Mouse (Mus musculus): ENCODE data around the gene P2rx7. TPM values are rescaled to one million over a fixed set of nuclear protein-coding genes. Genes with fewer than 3 reads are reported as not detected.
A peak's percentile ranks its signal among the peaks of the same experiment; 100 is the strongest.

Gene P2rx7
- polyA plus RNA-seq, 1 experiment from 2014 or later = 0.31 TPM

DNA sequence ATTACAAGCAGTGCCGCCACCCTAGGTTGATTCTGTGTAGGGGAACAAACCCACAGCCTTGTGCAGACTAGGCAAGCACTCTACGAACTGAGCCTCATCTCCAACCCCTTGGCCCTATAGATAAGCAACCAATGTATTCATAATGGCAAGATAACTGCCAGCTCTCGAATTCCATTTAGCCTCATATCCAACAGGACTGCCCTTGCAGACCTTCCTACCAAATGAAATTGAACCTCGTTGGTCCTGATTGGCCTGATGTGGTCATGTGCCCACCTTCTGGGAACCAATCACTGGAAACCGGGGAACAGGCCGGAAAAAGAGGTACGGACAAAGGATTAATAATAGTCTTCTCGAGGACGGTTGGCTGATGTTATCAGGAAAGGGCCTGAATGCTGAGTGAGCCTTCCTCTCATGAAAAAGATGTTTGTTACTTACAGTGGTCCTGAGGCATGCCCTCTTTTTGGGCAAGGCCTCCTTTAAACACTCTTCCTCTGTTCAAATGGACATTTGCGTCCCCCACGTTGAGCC lies 18.7 kb upstream of the P2rx7 start:
- WGBS = 90% methylated on average over 11 of the region's 11 CpGs

DNA sequence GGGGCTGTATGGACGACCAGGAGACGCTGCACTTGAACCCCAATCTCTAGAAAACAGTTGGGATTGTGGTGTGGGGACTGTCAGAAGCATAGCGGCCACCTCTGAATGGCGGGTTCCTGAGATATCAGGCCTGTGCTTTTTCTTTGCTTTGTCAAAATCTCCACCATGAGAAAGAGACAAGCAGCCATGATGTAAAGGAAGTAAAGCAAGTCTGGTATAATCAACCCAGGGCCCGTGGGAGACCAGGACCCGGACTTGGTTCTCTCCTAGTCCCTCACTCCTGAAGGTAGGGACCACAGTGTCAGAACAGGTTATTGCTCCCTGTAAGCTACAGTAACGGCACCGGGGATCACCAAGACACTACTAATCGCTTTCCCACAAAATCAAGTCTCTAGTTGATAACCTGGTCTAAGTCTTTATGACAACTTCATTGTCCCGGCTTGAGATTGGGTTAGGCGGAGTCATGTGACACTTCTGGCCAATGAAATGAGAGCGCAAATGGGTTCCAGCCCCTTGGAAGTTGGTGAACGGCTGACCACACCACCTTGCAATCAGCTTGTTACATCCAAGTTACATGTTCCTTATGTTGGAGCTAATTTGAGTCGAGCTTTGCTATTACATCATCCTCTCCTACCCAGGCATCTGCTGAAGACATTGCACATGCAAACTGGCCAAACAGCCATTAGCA lies 18.0 kb upstream of the P2rx7 start:
- Histone ChIP-seq H3K4me2 (no peak overlapping the region), H3K36me3 (no peaks in the 10 kb centered on the region), H3K27me3 (no peaks in the 10 kb centered on the region), H3K27ac (no peak overlapping the region), H3K9me3 (no peaks in the 10 kb centered on the region), H3K4me1 (replicated peaks) (peaks cover 15% of the 10 kb centered on the region), H3K9ac (replicated peaks) (no peak overlapping the region), H3K4me3 (replicated peaks) (no peak overlapping the region)
- ATAC-seq (ENCODE audit: insufficient number of reproducible peaks, insufficient read depth, low FRiP score, low TSS enrichment, low read depth) = no peak
- 87% methylated on average over 14 of the region's 14 CpGs for WGBS

More for the DNA sequence above, 18.7 kb upstream of the P2rx7 start:
- no peak for ATAC-seq (ENCODE audit: insufficient number of reproducible peaks, insufficient read depth, low FRiP score, low TSS enrichment, low read depth)
- Histone ChIP-seq H3K4me3 (replicated peaks) (no peak overlapping the region), H3K4me2 (no peak overlapping the region), H3K4me1 (replicated peaks) (peaks cover 15% of the 10 kb centered on the region), H3K36me3 (no peaks in the 10 kb centered on the region), H3K9me3 (no peaks in the 10 kb centered on the region), H3K27ac (no peak overlapping the region), H3K9ac (replicated peaks) (no peak overlapping the region), H3K27me3 (no peaks in the 10 kb centered on the region)

DNA sequence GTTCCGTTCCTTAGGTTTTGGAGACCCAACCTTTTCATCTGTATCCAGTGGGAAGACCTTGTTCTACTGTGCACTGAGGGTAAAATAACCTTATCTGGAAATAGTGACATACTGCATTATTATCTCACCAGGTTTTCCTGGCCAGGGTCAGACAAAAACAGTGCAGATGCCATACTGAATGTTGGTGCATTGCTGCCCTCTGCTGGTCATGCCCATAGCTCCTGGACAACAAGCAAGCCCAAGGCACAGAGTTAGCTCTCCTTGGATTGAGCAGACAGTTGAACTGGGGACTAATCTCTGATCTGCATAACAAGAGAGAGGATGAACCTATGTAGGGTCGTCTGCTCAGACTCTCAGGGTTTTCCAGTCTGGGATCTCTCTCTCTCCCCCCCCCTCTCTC lies 16.5 kb upstream of the P2rx7 start:
- ATAC-seq (ENCODE audit: insufficient number of reproducible peaks, insufficient read depth, low FRiP score, low TSS enrichment, low read depth) = 0 out of 2 replicates have a peak, but pooled peaks have one; percentile 63
- H3K4me3 ChIP-seq (replicated peaks) = no peak overlapping the region
- WGBS = 43% methylated on average over 2 of the region's 2 CpGs
- H3K36me3 ChIP-seq = no peaks in the 10 kb centered on the region
- H3K4me2 ChIP-seq = no peak overlapping the region
- H3K9ac ChIP-seq (replicated peaks) = no peak overlapping the region
- H3K27me3 ChIP-seq = no peaks in the 10 kb centered on the region
- no peaks in the 10 kb centered on the region for H3K9me3 ChIP-seq
- no peak overlapping the region for H3K27ac ChIP-seq
- peaks cover 2% of the 10 kb centered on the region for H3K4me1 ChIP-seq (replicated peaks)

DNA sequence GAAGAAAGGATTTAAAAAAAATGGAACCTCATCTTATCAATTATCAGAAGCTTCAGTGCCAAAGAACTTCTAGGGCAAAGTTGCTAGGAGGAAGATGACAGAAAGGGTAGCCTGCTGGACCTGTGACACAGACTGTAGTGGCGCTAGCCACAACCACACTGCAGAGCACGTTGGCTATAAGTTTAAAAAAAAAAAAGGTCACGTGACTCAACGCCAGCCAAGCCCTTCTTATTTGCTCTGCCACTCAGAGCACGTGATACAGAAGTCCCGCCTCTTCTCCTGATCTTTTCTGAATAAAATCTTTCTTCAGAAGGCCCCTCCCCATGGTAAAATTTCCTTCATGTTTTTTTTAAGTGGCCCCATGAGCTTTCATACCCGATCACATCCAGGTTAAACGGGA lies 8.5 kb upstream of the P2rx7 start:
- H3K9ac ChIP-seq (replicated peaks) = no peak overlapping the region
- WGBS = 81% methylated on average over 8 of the region's 8 CpGs
- H3K27ac ChIP-seq = no peak overlapping the region
- H3K4me2 ChIP-seq = no peak overlapping the region
- no peak overlapping the region for H3K4me3 ChIP-seq (replicated peaks)
- H3K36me3 ChIP-seq = no peaks in the 10 kb centered on the region
- no peak for ATAC-seq (ENCODE audit: insufficient number of reproducible peaks, insufficient read depth, low FRiP score, low TSS enrichment, low read depth)
- H3K9me3 ChIP-seq = no peaks in the 10 kb centered on the region
- no peaks in the 10 kb centered on the region for H3K27me3 ChIP-seq
- no peaks in the 10 kb centered on the region for H3K4me1 ChIP-seq (replicated peaks)

- Histone ChIP-seq H3K4me3 (replicated peaks) (no peak overlapping the region), H3K27me3 (no peaks in the 10 kb centered on the region), H3K9me3 (no peaks in the 10 kb centered on the region), H3K4me1 (replicated peaks) (no peaks in the 10 kb centered on the region), H3K4me2 (no peak overlapping the region), H3K9ac (replicated peaks) (no peak overlapping the region), H3K36me3 (no peaks in the 10 kb centered on the region), H3K27ac (no peak overlapping the region)
- ATAC-seq (ENCODE audit: insufficient number of reproducible peaks, insufficient read depth, low FRiP score, low TSS enrichment, low read depth) = no peak
- 88% methylated on average over 9 of the region's 9 CpGs for WGBS
Observed at GRCm38 (mm10) chr5:122636308-122636707, 7.4 kb upstream of the P2rx7 start.

- whole genome bisulfite sequencing = 46% methylated on average over 16 of the region's 16 CpGs
- peak overlapping the region; percentile 39 for H3K4me2 ChIP-seq
- H3K27me3 ChIP-seq = no peaks in the 10 kb centered on the region
- no peak for ATAC-seq (ENCODE audit: insufficient number of reproducible peaks, insufficient read depth, low FRiP score, low TSS enrichment, low read depth)
- H3K4me3 ChIP-seq (replicated peaks) = 0 out of 2 replicates have a peak overlapping the region, but pooled peaks have one; percentile 17
- no peaks in the 10 kb centered on the region for H3K36me3 ChIP-seq
- H3K4me1 ChIP-seq (replicated peaks) = no peaks in the 10 kb centered on the region
- no peaks in the 10 kb centered on the region for H3K9me3 ChIP-seq
- H3K27ac ChIP-seq = no peak overlapping the region
- no peak overlapping the region for H3K9ac ChIP-seq (replicated peaks)
Observed at GRCm38 (mm10) chr5:122636958-122637357, 6.8 kb upstream of the P2rx7 start.

DNA sequence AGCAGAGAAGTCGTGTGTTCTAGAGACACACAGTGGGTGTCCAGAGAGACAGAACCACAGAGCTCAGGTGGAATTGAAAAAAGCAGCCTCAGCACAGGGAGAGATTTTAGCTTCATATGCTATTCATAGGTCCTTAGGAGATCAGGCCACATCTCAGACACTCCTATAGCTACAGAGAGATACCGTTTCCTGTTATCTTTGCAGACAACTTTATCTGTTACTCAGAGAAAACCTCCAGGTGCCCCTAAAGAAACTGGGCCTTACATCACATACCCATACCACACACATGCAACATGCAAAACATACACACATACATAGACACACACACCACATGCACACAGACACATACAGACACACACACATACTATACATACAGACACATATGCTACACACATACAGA lies 5.4 kb upstream of the P2rx7 start:
- H3K27me3 ChIP-seq = no peaks in the 10 kb centered on the region
- no peak overlapping the region for H3K4me3 ChIP-seq (replicated peaks)
- no peaks in the 10 kb centered on the region for H3K36me3 ChIP-seq
- no peak overlapping the region for H3K9ac ChIP-seq (replicated peaks)
- H3K4me2 ChIP-seq = no peak overlapping the region
- no peaks in the 10 kb centered on the region for H3K4me1 ChIP-seq (replicated peaks)
- no peak overlapping the region for H3K27ac ChIP-seq
- no peaks in the 10 kb centered on the region for H3K9me3 ChIP-seq
- ATAC-seq (ENCODE audit: insufficient number of reproducible peaks, insufficient read depth, low FRiP score, low TSS enrichment, low read depth) = no peak
- 80% methylated on average over 2 of the region's 2 CpGs for WGBS

- ATAC-seq (ENCODE audit: insufficient number of reproducible peaks, insufficient read depth, low FRiP score, low TSS enrichment, low read depth) = no peak
- Histone ChIP-seq H3K4me3 (replicated peaks) (no peak overlapping the region), H3K36me3 (no peaks in the 10 kb centered on the region), H3K4me2 (no peak overlapping the region), H3K9me3 (no peaks in the 10 kb centered on the region), H3K27ac (no peak overlapping the region), H3K4me1 (replicated peaks) (no peaks in the 10 kb centered on the region), H3K27me3 (no peaks in the 10 kb centered on the region), H3K9ac (replicated peaks) (no peak overlapping the region)
- 92% methylated on average over 4 of the region's 4 CpGs for WGBS
Observed at GRCm38 (mm10) chr5:122639517-122639916, 4.2 kb upstream of the P2rx7 start.

DNA sequence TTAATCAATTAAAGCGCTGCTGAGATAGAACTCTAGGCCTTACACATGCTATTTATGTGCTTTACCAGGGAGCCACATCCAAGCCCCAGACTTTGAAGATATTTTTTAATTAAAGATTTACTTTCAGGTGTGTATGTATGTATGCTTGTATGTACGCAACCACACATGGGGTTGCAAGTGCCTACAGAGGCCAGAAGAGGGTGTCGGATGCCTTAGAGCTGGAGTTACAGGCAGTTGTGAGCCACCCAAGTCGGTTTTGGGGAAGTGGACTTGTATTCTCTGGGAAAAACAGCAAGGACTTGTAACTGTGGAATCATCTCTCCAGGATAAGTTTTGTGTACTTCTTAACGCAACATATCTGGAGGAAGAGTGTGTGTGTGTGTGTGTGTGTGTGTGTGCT lies 3.7 kb upstream of the P2rx7 start:
- no peaks in the 10 kb centered on the region for H3K27me3 ChIP-seq
- H3K4me1 ChIP-seq (replicated peaks) = no peaks in the 10 kb centered on the region
- H3K9me3 ChIP-seq = no peaks in the 10 kb centered on the region
- 86% methylated on average over 5 of the region's 5 CpGs for WGBS
- H3K27ac ChIP-seq = no peak overlapping the region
- H3K4me2 ChIP-seq = no peak overlapping the region
- H3K9ac ChIP-seq (replicated peaks) = no peak overlapping the region
- no peak for ATAC-seq (ENCODE audit: insufficient number of reproducible peaks, insufficient read depth, low FRiP score, low TSS enrichment, low read depth)
- H3K36me3 ChIP-seq = no peaks in the 10 kb centered on the region
- H3K4me3 ChIP-seq (replicated peaks) = no peak overlapping the region

DNA sequence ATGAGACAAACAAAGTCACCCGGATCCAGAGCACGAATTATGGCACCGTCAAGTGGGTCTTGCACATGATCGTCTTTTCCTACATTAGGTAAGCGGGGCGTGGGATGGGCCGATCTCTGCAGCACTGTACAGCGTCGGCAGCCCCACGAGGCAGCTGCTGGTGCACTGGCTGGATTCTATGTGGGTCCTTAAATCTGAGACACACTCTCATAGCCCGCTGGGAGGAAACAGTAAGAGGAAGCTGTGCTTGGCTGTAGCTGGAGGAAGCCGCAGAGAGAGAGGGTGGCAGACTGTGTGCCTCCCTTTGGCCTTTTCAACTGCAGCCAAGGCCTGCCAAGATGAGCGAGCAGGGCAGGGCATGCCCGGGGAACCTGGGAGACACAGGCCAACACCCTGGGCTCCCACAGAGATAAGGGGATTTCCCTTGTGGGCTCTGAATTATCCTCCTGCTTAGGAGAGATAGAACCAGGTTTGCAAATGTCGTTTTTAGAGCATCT lies 448 bp downstream of the P2rx7 start:
- Histone ChIP-seq H3K4me1 (replicated peaks) (peaks cover 3% of the 10 kb centered on the region; the same call in 1 of the 2 replicates), H3K27ac (no peak overlapping the region; the same call in 1 of the 2 replicates), H3K9ac (replicated peaks) (no peak overlapping the region), H3K4me2 (no peak overlapping the region), H3K4me3 (replicated peaks) (no peak overlapping the region), H3K27me3 (no peaks in the 10 kb centered on the region), H3K9me3 (peaks cover 3% of the 10 kb centered on the region; the same call in 1 of the 2 replicates), H3K36me3 (no peaks in the 10 kb centered on the region)
- no peak for ATAC-seq (ENCODE audit: insufficient number of reproducible peaks, insufficient read depth, low FRiP score, low TSS enrichment, low read depth)
- WGBS = 79% methylated on average over 15 of the region's 15 CpGs

DNA sequence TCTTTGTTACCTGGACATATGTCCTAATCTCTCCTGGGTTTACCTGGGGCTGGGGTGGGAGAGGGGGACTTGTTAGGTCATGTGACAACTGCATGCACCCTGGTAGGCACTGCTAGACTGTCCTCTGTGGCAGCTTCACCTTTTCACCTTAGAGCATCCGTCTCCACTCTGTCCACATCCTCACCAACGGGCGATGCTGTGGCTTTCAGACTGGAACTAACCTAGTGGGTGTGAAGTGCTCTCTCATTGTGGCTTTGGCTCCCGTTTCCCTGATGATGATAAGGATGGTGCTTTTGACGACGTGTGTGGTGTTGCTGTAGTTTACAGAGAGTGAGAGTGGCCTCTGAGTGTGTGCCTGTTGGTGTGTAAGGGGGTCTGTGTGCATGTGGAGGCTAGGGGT lies 1.6 kb downstream of the P2rx7 start:
- H3K27me3 ChIP-seq = no peaks in the 10 kb centered on the region
- no peak overlapping the region for H3K9ac ChIP-seq (replicated peaks)
- H3K4me1 ChIP-seq (replicated peaks) = peaks cover 3% of the 10 kb centered on the region; the same call in 1 of the 2 replicates
- 81% methylated on average over 6 of the region's 6 CpGs for WGBS
- no peak overlapping the region for H3K4me3 ChIP-seq (replicated peaks)
- H3K27ac ChIP-seq = no peak overlapping the region
- no peak for ATAC-seq (ENCODE audit: insufficient number of reproducible peaks, insufficient read depth, low FRiP score, low TSS enrichment, low read depth)
- H3K36me3 ChIP-seq = no peaks in the 10 kb centered on the region
- no peak overlapping the region for H3K4me2 ChIP-seq
- H3K9me3 ChIP-seq = peaks cover 3% of the 10 kb centered on the region; the same call in 1 of the 2 replicates
